Mouse (Mus musculus): ENCODE data around the gene Pdzd7. TPM values are rescaled to one million over a fixed set of nuclear protein-coding genes. Genes with fewer than 3 reads are reported as not detected.
A peak's percentile ranks its signal among the peaks of the same experiment; 100 is the strongest.

Pdzd7 gene
- polyA plus RNA-seq, 1 experiment: 5.0 TPM

- Histone ChIP-seq H3K79me2 (ENCODE audit: control insufficient read depth, insufficient read depth) (peaks cover 7% of the 10 kb centered on the region), H3K4me2 (ENCODE audit: low read depth) (no peak overlapping the region), H3K27me3 (ENCODE audit: control insufficient read depth, insufficient read depth, insufficient read length) (no peaks in the 10 kb centered on the region), H3K36me3 (ENCODE audit: control insufficient read depth, insufficient read depth) (peaks cover 5% of the 10 kb centered on the region), H3K4me3 (no peak overlapping the region), H3ac (ENCODE audit: control insufficient read depth, insufficient read length) (no peak overlapping the region)
- TF ChIP-seq POLR2A (IDR thresholded peaks at IDR 0.05; ENCODE audit: insufficient read length, low read depth) (no peak), POLR2AphosphoS2 (IDR thresholded peaks at IDR 0.05; ENCODE audit: insufficient read length, low read depth) (peak; percentile 69)
These were observed 18.4 kb downstream of the Pdzd7 start for GRCm38 (mm10) chr19:45026958-45027670.

GRCm38 (mm10) chr19:45025937-45026568 lies 19.5 kb downstream of the Pdzd7 start:
- no peaks in the 10 kb centered on the region for H3K27me3 ChIP-seq (ENCODE audit: control insufficient read depth, insufficient read depth, insufficient read length)
- peaks cover 5% of the 10 kb centered on the region for H3K36me3 ChIP-seq (ENCODE audit: control insufficient read depth, insufficient read depth)
- peaks cover 18% of the 10 kb centered on the region for H3K79me2 ChIP-seq (ENCODE audit: control insufficient read depth, insufficient read depth)
- H3K4me2 ChIP-seq (ENCODE audit: low read depth): no peak overlapping the region
- no peak overlapping the region for H3K4me3 ChIP-seq
- no peak overlapping the region for H3ac ChIP-seq (ENCODE audit: control insufficient read depth, insufficient read length)
- TF ChIP-seq USF1 (IDR thresholded peaks at IDR 0.05; ENCODE audit: low read depth): no peak
- no peak for TF ChIP-seq SRF (IDR thresholded peaks at IDR 0.05; ENCODE audit: control insufficient read depth, insufficient read length, low read depth)
- TF ChIP-seq POLR2A (IDR thresholded peaks at IDR 0.05; ENCODE audit: insufficient read length, low read depth): peak; percentile 9
- TF ChIP-seq POLR2AphosphoS2 (IDR thresholded peaks at IDR 0.05; ENCODE audit: insufficient read length, low read depth): peak; percentile 16

DNA sequence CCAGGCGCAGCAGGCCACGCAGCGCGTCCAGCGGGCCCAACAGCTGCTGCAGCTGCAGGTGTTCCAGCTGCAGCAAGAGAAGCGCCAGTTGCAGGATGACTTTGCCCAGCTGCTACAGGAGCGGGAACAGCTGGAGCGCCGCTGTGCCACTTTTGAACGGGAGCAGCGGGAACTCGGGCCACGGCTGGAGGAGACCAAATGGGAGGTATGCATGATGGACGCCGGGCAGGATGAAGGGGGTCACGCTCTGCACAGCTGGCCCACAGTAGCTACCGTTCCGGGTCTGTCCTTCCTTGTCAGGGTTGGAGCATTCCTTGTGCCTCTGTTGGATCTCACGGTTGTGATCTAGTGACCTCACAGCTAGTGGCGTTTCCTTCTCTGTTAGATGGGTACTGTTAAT lies 20.7 kb downstream of the Pdzd7 start:
- H3K36me3 ChIP-seq (ENCODE audit: control insufficient read depth, insufficient read depth): peaks cover 5% of the 10 kb centered on the region
- H3K4me3 ChIP-seq: no peak overlapping the region
- H3ac ChIP-seq (ENCODE audit: control insufficient read depth, insufficient read length): no peak overlapping the region
- TF ChIP-seq SRF (IDR thresholded peaks at IDR 0.05; ENCODE audit: control insufficient read depth, insufficient read length, low read depth): no peak
- peak; percentile 89 for TF ChIP-seq POLR2AphosphoS2 (IDR thresholded peaks at IDR 0.05; ENCODE audit: insufficient read length, low read depth)
- TF ChIP-seq CEBPB (IDR thresholded peaks at IDR 0.05; ENCODE audit: insufficient read depth, poor library complexity, severe bottlenecking): no peak
- no peak for TF ChIP-seq USF1 (IDR thresholded peaks at IDR 0.05; ENCODE audit: low read depth)
- no peak for TF ChIP-seq E2F4 (IDR thresholded peaks at IDR 0.05; ENCODE audit: insufficient read depth)
- TF ChIP-seq TCF3 (IDR thresholded peaks at IDR 0.05; ENCODE audit: insufficient read length, low read depth): no peak
- TF ChIP-seq MYOG (IDR thresholded peaks at IDR 0.05; ENCODE audit: control insufficient read depth in 1 of 3, insufficient read depth in 1 of 3, insufficient read length in 2 of 3, low read depth in 2 of 3): peak in 1 of 3 experiments; percentile 14
- TF ChIP-seq MYOD1 (IDR thresholded peaks at IDR 0.05; ENCODE audit: control insufficient read depth in 1 of 3, insufficient read length in 2 of 3, low read depth in 2 of 3): no peak
- peak; percentile 47 for TF ChIP-seq POLR2A (IDR thresholded peaks at IDR 0.05; ENCODE audit: insufficient read length, low read depth)
- no peak for TF ChIP-seq REST (IDR thresholded peaks at IDR 0.05; ENCODE audit: insufficient read depth, insufficient read length)
- no peak for TF ChIP-seq TCF12 (IDR thresholded peaks at IDR 0.05; ENCODE audit: insufficient read depth, poor library complexity, severe bottlenecking)
- no peak for TF ChIP-seq MAX (IDR thresholded peaks at IDR 0.05; ENCODE audit: low read depth)
- H3K4me2 ChIP-seq (ENCODE audit: low read depth): no peak overlapping the region
- H3K27me3 ChIP-seq (ENCODE audit: control insufficient read depth, insufficient read depth, insufficient read length): no peaks in the 10 kb centered on the region
- H3K79me2 ChIP-seq (ENCODE audit: control insufficient read depth, insufficient read depth): peaks cover 30% of the 10 kb centered on the region

DNA sequence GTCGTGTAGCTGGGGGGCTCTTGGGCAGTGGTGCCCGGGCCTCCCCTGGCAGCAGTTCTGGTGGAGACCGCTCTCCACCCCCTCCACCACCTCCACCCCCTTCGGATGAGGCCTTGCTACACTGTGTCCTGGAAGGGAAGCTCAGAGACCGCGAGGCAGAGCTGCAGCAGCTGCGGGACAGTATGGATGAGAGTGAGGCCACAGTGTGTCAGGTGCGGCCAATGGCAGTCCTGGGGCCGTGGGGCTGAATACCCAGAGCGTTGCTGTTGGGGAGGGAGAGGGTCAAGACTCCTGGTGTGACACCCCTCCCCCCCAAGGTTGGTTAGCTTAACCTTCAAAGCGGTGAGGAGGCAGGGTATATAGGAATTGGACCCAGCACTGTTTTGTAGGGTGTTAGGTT lies 21.5 kb downstream of the Pdzd7 start:
- no peaks in the 10 kb centered on the region for H3K27me3 ChIP-seq (ENCODE audit: control insufficient read depth, insufficient read depth, insufficient read length)
- H3K4me3 ChIP-seq: no peak overlapping the region
- no peak overlapping the region for H3K4me2 ChIP-seq (ENCODE audit: low read depth)
- H3ac ChIP-seq (ENCODE audit: control insufficient read depth, insufficient read length): no peak overlapping the region
- H3K79me2 ChIP-seq (ENCODE audit: control insufficient read depth, insufficient read depth): peaks cover 38% of the 10 kb centered on the region
- TF ChIP-seq TCF12 (IDR thresholded peaks at IDR 0.05; ENCODE audit: insufficient read depth, poor library complexity, severe bottlenecking): no peak
- TF ChIP-seq TCF3 (IDR thresholded peaks at IDR 0.05; ENCODE audit: insufficient read length, low read depth): no peak
- TF ChIP-seq MYOD1 (IDR thresholded peaks at IDR 0.05; ENCODE audit: control insufficient read depth in 1 of 3, insufficient read length in 2 of 3, low read depth in 2 of 3): no peak
- TF ChIP-seq POLR2AphosphoS2 (IDR thresholded peaks at IDR 0.05; ENCODE audit: insufficient read length, low read depth): peak; percentile 78
- H3K36me3 ChIP-seq (ENCODE audit: control insufficient read depth, insufficient read depth): peaks cover 5% of the 10 kb centered on the region

DNA sequence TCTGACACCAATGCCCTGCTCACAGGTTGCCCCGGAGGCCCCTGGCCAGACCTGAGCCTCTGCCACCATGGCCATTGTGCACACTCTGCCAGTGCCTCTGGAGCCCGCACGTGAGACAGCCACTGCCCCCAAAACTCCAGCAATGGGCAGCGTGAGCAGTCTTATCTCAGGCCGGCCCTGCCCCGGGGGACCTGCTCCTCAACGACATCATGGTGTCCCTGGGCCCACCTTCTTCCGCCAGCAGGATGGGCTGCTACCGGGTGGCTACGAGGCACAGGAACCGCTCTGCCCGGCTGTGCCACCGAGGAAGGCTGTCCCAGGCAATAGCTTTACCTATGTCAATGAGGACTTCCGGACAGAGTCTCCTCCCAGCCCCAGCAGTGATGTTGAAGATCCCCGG lies 24.2 kb downstream of the Pdzd7 start:
- Histone ChIP-seq H3K4me3 (no peak overlapping the region), H3K27me3 (ENCODE audit: control insufficient read depth, insufficient read depth, insufficient read length) (no peaks in the 10 kb centered on the region)

More for the DNA sequence above, 24.2 kb downstream of the Pdzd7 start:
- no peaks in the 10 kb centered on the region for H3K36me3 ChIP-seq (ENCODE audit: control insufficient read depth, insufficient read depth)
- peak overlapping the region; percentile 78 for H3K4me2 ChIP-seq (ENCODE audit: low read depth)
- peaks cover 48% of the 10 kb centered on the region for H3K79me2 ChIP-seq (ENCODE audit: control insufficient read depth, insufficient read depth)
- no peak overlapping the region for H3ac ChIP-seq (ENCODE audit: control insufficient read depth, insufficient read length)
- TF ChIP-seq MYOG (IDR thresholded peaks at IDR 0.05; ENCODE audit: control insufficient read depth in 1 of 3, insufficient read depth in 1 of 3, insufficient read length in 2 of 3, low read depth in 2 of 3) (no peak), USF1 (IDR thresholded peaks at IDR 0.05; ENCODE audit: low read depth) (no peak), POLR2AphosphoS2 (IDR thresholded peaks at IDR 0.05; ENCODE audit: insufficient read length, low read depth) (peak; percentile 60), POLR2A (IDR thresholded peaks at IDR 0.05; ENCODE audit: insufficient read length, low read depth) (peak; percentile 12)

Data from myocyte (in vitro differentiated cells).